Mouse (Mus musculus) lung, postnatal 14 days (tissue): ENCODE data around the gene Arpp19.

ENCODE experiments used
- DNase-seq: peaks from one replicate; pipeline ENCODE4 v3.0.0; 2021

Arpp19 gene

GRCm38 (mm10) chr9:75037451-75038356 is at the start of gene Arpp19:
TSS of gene Arpp19 (plus strand) at chr9:75037614.
- DNase-seq = peak; percentile 80

GRCm38 (mm10) chr9:74988893-74989460 is 48.4 kb upstream of the Arpp19 start:
- no peak for DNase-seq

- no peak for DNase-seq
Measured at GRCm38 (mm10) chr9:74989990-74990389, 47.4 kb upstream of the Arpp19 start.

GRCm38 (mm10) chr9:74994611-74995257 is 42.7 kb upstream of the Arpp19 start:
- no peak for DNase-seq

GRCm38 (mm10) chr9:74996349-74996748 is 41.1 kb upstream of the Arpp19 start:
- DNase-seq = no peak

- no peak for DNase-seq
Measured at GRCm38 (mm10) chr9:74997976-74998375, 39.4 kb upstream of the Arpp19 start.

DNA sequence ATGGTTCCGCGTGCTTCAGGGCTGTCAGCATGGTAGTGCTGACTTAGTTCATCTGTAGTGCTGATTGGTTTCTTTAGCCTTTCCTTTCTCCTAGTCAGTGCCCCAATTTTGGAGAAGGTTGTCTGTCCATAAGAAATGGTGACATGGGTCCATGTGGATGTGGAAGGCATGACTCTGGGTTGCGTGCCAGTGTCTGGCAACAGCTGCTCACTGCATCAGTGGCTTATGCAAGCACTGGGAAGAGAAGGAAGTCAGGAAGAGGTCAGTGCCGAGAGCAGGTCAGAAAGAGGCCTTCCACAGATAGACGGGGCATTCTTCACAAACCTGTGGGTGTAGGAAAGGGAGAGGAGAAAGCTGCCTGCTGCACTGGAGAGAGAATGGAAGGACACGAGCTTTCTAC is 36.4 kb upstream of the Arpp19 start:
- no peak for DNase-seq

- DNase-seq = peak; percentile 78
Measured at GRCm38 (mm10) chr9:75001611-75002204, 35.7 kb upstream of the Arpp19 start.

DNA sequence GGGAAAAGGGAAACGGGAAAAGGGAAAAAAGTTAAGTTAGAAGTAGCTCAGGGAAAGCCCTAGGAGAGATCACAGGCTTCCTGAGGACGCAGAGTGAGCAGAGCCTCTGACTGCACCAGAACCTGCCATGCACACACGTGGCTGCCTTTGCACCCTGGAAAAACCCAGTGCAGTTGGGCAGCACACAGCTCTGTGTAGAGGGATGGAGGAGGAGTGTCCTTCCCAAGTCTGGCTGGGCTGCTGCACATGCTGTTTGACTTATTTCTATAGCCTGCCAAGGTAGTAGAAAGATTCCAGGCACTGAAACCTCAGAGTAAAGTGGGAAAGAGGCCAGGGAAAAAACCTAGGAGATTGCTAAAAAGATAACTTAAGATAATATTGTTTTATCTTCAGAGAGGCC is 35.2 kb upstream of the Arpp19 start:
- no peak for DNase-seq

DNA sequence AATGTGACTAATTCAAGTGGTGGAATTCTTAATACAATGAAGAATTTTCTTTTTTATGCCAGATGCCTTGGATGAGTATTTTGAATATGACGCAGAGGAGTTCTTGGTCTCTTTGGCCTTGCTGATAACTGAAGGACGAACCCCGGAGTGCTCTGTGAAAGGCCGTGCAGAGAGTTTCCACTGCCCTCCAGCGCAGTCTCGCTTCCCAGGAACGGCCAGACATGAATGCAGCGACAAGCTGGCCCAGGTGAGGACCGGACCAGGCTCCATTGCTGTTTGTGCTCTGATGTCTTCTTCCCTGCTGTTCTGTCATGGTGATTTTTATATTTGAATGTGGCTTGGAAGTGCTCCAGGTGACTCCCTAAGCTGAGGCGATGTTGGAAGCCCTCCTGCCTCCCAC is 33.2 kb upstream of the Arpp19 start:
- DNase-seq = no peak

- DNase-seq = no peak
Measured at GRCm38 (mm10) chr9:75016591-75016990, 20.8 kb upstream of the Arpp19 start.

DNA sequence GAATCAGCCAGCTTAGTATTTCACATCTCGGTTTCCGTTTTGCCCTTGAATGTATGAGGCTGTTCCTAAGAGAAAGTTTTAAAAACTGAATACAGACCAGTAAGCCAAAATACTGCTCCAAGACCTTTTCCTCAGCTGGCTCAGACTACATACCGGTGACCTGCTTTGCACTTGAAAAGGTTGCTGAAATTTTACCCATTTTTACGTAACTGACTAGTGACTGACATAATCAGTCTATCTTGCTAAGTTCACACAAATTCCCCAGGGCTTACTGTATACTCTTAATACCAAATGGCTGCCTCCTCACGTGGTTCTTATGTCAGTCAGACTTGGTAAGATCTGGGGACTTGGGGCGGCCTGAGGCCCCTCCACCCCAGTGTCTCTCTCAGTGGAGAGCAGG is 18.2 kb upstream of the Arpp19 start:
- DNase-seq = no peak

DNA sequence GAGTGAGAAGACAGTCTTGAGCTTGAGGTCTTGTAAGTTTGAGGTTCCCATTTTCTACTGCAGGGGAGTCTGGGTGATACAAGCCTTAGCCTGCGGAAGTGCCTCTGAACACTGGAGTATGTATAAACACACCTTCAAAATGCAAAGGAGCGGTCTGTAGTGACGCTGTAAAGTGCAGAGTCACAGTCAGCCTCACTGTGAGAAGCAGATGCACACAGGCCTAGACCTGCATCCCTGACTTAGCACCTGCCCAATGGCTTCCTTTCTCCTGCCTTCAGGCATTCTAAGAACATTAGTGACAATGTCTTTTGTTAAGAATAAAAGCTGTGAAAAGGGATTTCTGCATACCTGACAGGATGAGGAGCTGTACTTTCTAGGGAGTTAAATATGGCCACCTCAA is 17.8 kb upstream of the Arpp19 start:
- DNase-seq = no peak

- DNase-seq = no peak
Measured at GRCm38 (mm10) chr9:75020561-75020960, 16.9 kb upstream of the Arpp19 start.

DNA sequence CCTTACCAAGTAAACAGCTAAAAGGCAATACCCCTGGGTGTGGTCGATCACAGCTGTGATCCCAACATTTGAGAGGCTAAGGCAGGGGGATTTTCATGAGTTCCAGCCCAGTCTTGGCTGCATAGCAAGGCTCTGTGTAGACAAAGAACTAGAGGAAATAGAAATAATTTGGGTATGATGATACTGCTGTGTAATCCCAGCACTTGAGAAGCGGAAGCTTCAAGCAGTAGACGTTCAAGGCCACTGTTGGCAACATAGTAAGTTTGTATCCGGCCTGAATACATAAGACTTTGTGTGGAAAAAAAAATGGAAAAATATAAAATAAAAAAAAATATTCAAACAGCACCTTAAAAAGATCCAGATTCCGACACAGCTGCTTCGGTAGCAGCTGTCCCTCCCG is 14.9 kb upstream of the Arpp19 start:
- DNase-seq = no peak

GRCm38 (mm10) chr9:75023150-75023894 is 14.1 kb upstream of the Arpp19 start:
- DNase-seq = no peak

DNA sequence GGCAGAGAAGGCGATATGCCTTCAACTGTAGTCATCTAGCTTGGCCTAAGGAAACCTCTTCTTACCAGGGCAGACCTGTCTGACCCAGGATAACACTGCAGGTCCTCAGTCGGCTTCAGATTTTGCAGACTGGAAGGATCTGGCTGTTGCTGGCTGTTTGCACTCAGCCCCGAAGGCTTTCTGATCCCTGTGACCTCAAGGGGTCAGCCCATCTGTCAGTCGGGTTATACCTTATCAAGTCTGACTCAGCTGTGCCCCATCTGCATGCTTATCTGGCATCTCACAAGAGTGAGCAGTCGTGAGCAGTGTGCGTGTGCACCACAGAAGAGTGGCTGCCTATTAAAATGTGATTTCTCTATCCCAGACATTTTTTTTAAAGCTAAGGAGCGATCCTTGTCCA is 13.3 kb upstream of the Arpp19 start:
- DNase-seq = no peak

- no peak for DNase-seq
Measured at GRCm38 (mm10) chr9:75025689-75026088, 11.7 kb upstream of the Arpp19 start.

- DNase-seq = no peak
Measured at GRCm38 (mm10) chr9:75032408-75032807, 5.0 kb upstream of the Arpp19 start.

- no peak for DNase-seq
Measured at GRCm38 (mm10) chr9:75033141-75033540, 4.3 kb upstream of the Arpp19 start.

- no peak for DNase-seq
Measured at GRCm38 (mm10) chr9:75034691-75035090, 2.7 kb upstream of the Arpp19 start.

DNA sequence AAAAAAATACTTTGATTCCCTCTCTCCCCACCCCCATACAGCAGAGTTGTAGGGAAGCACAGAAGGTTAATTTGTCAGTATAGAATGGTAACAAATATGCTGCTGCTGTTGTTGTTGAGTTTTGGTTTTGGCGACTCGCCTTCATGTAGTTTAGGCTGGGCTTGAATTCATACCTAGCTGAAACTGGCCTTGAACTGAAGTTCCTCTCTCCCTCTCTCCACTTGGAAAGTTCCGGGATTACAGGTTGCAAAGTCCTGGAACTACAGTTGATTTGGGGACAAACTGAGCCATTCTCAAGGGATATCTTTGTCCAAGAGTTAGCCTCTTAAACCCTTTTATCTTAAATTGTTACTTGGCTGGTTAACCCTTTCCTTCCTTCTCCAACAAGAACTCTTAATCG is 1.5 kb upstream of the Arpp19 start:
- DNase-seq = no peak

DNA sequence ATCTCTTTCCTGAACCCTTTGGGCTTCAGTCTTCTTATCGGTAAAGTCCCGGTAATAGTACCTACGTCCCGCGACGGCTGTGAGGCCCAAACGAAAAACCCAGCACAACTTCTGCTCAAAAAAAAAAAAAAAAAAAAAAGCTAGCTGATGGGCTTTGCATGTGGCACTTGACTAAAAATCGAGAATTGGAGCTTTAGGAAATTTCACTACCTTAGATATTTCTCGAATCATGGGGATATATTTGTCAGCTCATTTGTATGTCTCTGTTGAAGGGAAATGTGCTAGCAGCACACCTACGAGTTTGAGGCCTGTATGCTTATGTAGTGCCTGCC is 909 bp downstream of the Arpp19 start:
- no peak for DNase-seq
